Mouse (Mus musculus) heart, adult 2 months (tissue): Measurements from ENCODE around the gene Myh14. TPM values are rescaled to one million over a fixed set of nuclear protein-coding genes. Genes with fewer than 3 reads are reported as not detected.

Experiments used
- DNase-seq, 2 experiments: peaks; one replicate each; pipeline ENCODE4 v3.0.0; 2021
- H3K27ac ChIP-seq: fragments of 200-600 bp; 2 replicates; pipeline ENCODE4 v1.8.1; 2022
- H3K27me3 ChIP-seq: fragments of 200-500 bp; 2 replicates; pipeline ENCODE4 v1.6.1; 2012; ENCODE audit warnings: mild to moderate bottlenecking, low read length, inconsistent platforms, mixed read lengths; ENCODE audit not compliant: control insufficient read depth, insufficient read depth
- H3K36me3 ChIP-seq: fragments of 200-500 bp; 2 replicates; pipeline ENCODE4 v1.6.1; 2012; ENCODE audit warnings: low read length, inconsistent platforms; ENCODE audit not compliant: control insufficient read depth, insufficient read depth
- H3K4me1 ChIP-seq: fragments of 200-500 bp; 2 replicates; pipeline ENCODE4 v1.6.1; 2011; ENCODE audit warnings: low read length; ENCODE audit not compliant: control insufficient read depth, insufficient read depth
- H3K4me3 ChIP-seq: fragments of 200-600 bp; 2 replicates; pipeline ENCODE4 v1.8.1; 2022
- H3K79me2 ChIP-seq: fragments of 200-500 bp; replicated peaks from 2 replicates; pipeline ENCODE4 v1.6.1; 2012; ENCODE audit warnings: mild to moderate bottlenecking, inconsistent platforms, low read length, moderate library complexity, mixed read lengths; ENCODE audit not compliant: control insufficient read depth, insufficient read depth
- H3K9ac ChIP-seq: fragments of 200-500 bp; 2 replicates; pipeline ENCODE4 v1.6.1; 2012; ENCODE audit warnings: low read depth, mild to moderate bottlenecking, control low read depth, inconsistent platforms, low read length, mixed read lengths
- CTCF ChIP-seq: fragments of 200-600 bp; IDR thresholded peaks from 2 replicates; pipeline ENCODE4 v1.8.1; 2022; ENCODE audit warnings: antibody characterized with exemption, mild to moderate bottlenecking, moderate library complexity
- EP300 ChIP-seq: fragments of 200-500 bp; IDR thresholded peaks from 2 replicates; pipeline ENCODE4 v1.6.1; 2011; ENCODE audit warnings: low read depth, low read length, control low read depth; ENCODE audit not compliant: insufficient read depth
- POLR2A ChIP-seq: fragments of 200-500 bp; IDR thresholded peaks from 2 replicates; pipeline ENCODE4 v1.6.1; 2011; ENCODE audit warnings: mild to moderate bottlenecking, low read depth, low read length, control low read depth; ENCODE audit not compliant: insufficient read depth
- WGBS: fragments of 180-500 bp; shearing (Covaris S2); methylation state at CpG from one replicate; pipeline ENCODE4 v1.1.7; 2018; 5-methylcytosine and 5-hydroxymethylcytosine counted together
- intact Hi-C: fragments of 180-260 bp; cut with DNase I; formaldehyde crosslinking; loops from one replicate; pipeline ENCODE4 v1.15.1; 2025
- polyA plus RNA-seq: library from polyadenylated mRNA; depleted of rRNA; stranded (reverse); fragments of >200 nt; gene quantifications from 2 replicates; pipeline ENCODE4 v1.2.3, GENCODE M21; 2012
- total RNA-seq, 2 experiments: library from RNA; stranded (reverse); gene quantifications; 2 replicates each; pipeline ENCODE4 v1.2.3; 2021

Gene Myh14
- total and polyA plus RNA-seq, 3 experiments: 23.1 to 96.6 (median 79.4) TPM

DNA sequence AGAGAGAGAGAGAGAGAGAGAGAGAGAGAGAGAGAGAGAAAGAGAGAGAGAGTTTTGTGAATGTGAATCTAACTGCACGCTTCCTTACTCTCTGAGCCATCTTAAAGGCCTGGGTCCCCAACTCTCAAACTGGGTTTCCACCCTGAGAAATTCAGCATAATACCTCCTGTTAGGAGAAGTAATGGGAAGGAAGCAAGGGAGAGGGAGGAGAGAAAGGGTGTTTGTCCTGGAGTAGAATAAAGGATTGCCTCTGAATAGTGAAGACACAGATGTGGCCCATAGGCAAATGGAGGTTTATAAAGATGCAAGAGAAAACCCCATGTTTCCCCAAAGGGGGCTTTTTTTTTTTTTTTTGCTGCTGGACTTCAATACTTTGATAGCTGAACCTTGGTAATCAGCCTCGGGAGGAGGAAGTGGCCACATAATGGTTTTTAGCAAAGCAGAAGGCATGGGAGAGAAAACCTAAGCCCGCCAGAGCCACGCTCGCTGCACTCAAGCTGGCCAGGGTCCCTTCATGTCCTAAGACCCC, 97.6 kb downstream of the Myh14 start:
- Histone ChIP-seq H3K4me3 (no peak overlapping the region), H3K36me3 (no peaks in the 10 kb centered on the region), H3K4me1 (no peaks in the 10 kb centered on the region), H3K79me2 (no peaks in the 10 kb centered on the region), H3K27ac (no peak overlapping the region), H3K27me3 (no peaks in the 10 kb centered on the region), H3K9ac (no peak overlapping the region)
- intact Hi-C loops: no loop called here
- 68% methylated on average over 5 of the region's 5 CpGs for WGBS
- no peak for TF ChIP-seq EP300
- DNase-seq: no peak

DNA sequence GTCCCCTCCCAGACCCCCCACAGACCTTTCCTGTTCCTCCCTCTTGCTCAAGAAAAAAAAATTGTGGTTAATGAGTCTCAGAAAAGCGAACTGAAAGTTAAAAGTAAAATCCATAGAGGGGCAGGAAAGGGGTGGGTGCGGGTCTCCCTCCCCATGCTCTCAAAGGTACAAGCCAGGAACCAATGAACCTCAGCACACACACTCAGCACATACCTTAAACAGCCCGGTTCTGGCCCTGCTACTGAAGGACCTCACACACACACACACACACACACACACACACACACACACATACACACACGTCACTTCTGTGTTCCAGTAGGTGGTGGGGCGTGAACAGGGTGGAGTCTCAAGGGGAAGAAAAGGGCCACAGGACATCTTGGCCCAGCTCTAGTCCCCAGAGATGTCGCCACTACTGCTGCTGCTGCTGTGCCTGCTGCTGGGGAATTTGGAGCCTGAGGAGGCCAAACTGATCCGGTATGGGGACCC, 98.4 kb downstream of the Myh14 start, which contains the start of gene Napsa:
Gene Napsa (plus strand): TSS at position 168 of the 489 bp plus-strand sequence.
- Histone ChIP-seq H3K9ac (no peak within 1 kb of the TSS), H3K36me3 (no peaks in the 10 kb centered on the region), H3K27me3 (no peaks in the 10 kb centered on the region), H3K4me3 (no peak within 1 kb of the TSS), H3K27ac (no peak within 1 kb of the TSS), H3K79me2 (no peaks in the 10 kb centered on the region), H3K4me1 (no peaks in the 10 kb centered on the region)
- 41% methylated on average over 7 of the region's 7 CpGs for WGBS
- intact Hi-C loops: no loop called here
- peak in 1 of 2 experiments; percentile 45 for DNase-seq
- TF ChIP-seq EP300 (no peak), POLR2A (no peak), CTCF (no peak)

DNA sequence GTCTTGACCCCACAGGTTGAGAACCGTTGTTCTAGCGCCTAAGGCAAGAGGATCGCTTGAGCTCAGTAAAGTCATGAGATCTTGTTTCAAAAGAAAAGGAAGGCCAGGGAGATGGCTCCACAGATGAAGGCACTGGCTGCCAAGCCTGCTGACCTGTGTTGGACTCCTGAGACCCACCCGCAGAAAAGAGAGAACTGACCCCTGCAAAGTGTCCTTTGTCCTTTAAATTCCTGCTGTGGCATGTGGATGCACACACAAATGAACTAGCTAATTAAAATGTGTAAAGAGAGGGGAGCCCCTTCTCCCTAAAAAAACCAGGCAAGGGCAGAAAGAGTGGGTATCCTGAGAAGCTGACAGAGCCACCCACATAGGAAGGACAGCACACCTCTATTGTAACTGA, 98.8 kb downstream of the Myh14 start:
- no peaks in the 10 kb centered on the region for H3K27me3 ChIP-seq
- no peak overlapping the region for H3K4me3 ChIP-seq
- no peak overlapping the region for H3K9ac ChIP-seq
- H3K79me2 ChIP-seq: no peaks in the 10 kb centered on the region
- H3K36me3 ChIP-seq: no peaks in the 10 kb centered on the region
- intact Hi-C loops: no loop called here
- WGBS: 74% methylated on average over 4 of the region's 4 CpGs
- no peak for DNase-seq
- H3K4me1 ChIP-seq: no peaks in the 10 kb centered on the region
- TF ChIP-seq EP300 (no peak), CTCF (no peak), POLR2A (no peak)
- no peak overlapping the region for H3K27ac ChIP-seq

DNA sequence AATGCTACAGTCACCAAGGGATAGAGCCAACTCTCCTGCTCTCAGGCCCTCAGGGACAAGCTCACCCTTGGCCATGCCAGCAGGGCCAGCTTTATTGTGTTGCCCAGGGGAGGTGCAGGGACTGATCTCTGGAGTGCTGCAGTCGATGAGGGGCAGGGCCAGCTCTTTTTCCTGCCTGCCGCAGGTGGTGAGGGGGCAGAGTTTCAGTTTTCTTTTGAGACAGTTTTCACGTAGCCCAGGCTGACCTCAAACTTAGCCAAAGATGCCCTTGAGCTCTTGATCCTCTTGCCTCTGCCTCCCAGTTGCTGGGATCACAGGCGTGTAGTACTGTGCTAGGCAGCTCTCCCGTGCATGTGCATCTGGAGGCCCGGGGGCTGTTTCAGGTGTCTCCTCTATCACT, 99.7 kb downstream of the Myh14 start:
- intact Hi-C loops: no loop called here
- Histone ChIP-seq H3K27ac (no peak overlapping the region), H3K36me3 (no peaks in the 10 kb centered on the region), H3K4me1 (no peaks in the 10 kb centered on the region), H3K79me2 (no peaks in the 10 kb centered on the region), H3K27me3 (no peaks in the 10 kb centered on the region), H3K9ac (no peak overlapping the region), H3K4me3 (no peak overlapping the region)
- TF ChIP-seq POLR2A (no peak), CTCF (no peak), EP300 (no peak)
- DNase-seq: no peak
- 73% methylated on average over 6 of the region's 6 CpGs for WGBS

DNA sequence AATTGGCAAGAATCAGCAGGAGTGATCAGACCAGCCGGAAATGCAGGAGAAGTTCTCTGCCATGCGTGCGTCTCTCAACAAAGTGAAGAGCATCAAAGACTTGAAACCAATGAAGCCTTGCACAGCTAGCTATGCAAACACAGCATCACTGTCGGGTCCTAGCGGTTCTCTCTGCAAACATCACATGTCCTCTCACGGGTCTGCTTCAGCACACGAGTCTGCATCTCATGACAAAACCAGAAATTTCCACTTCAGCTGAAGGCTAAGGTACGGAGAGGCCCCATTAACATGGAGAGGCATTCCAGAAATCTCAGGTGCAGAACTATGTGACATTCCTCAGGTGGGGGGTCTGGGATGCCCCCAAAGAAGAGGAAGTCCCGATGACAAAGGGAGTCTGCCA, 101.8 kb downstream of the Myh14 start:
- no peaks in the 10 kb centered on the region for H3K4me1 ChIP-seq
- H3K79me2 ChIP-seq: no peaks in the 10 kb centered on the region
- WGBS: 51% methylated on average over 9 of the region's 9 CpGs
- TF ChIP-seq CTCF: no peak
- TF ChIP-seq POLR2A: no peak
- no peak for TF ChIP-seq EP300
- no peak overlapping the region for H3K9ac ChIP-seq
- intact Hi-C loops: no loop called here
- no peaks in the 10 kb centered on the region for H3K27me3 ChIP-seq
- H3K4me3 ChIP-seq: no peak overlapping the region
- no peak for DNase-seq
- H3K27ac ChIP-seq: no peak overlapping the region
- H3K36me3 ChIP-seq: no peaks in the 10 kb centered on the region

DNA sequence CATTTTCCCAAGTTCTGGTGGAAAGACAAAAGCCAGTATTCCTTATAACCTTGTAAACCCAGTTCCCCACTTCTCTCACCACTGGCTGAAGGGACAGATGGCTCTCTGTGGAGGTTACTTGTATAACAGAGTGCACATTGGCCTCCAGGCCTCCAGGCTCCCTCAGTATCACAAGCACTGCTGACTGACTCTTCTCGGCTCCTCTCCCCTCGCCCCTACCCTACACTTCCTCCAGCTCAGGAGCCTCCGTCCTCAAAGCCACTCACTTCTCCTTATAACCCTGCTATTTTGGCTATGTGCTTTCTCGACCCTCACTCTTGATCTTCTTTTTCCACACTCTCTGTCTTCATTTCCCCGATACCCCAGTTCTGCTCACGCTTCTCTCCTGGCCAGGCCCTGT, 105.2 kb downstream of the Myh14 start:
- Histone ChIP-seq H3K4me3 (no peak overlapping the region), H3K27ac (no peak overlapping the region), H3K36me3 (no peaks in the 10 kb centered on the region), H3K27me3 (no peaks in the 10 kb centered on the region), H3K79me2 (no peaks in the 10 kb centered on the region), H3K9ac (no peak overlapping the region), H3K4me1 (no peaks in the 10 kb centered on the region)
- TF ChIP-seq EP300 (no peak), CTCF (no peak), POLR2A (no peak)
- intact Hi-C loops: no loop called here
- 50% methylated on average over 6 of the region's 6 CpGs for WGBS
- DNase-seq: no peak
